Mouse (Mus musculus): ENCODE measurements around the gene Sms. TPM values are rescaled to one million over a fixed set of nuclear protein-coding genes. Genes with fewer than 3 reads are reported as not detected.

The Sms gene
- total and polyA plus RNA-seq, 3 experiments: 90.4 to 258 (median 180) TPM

GRCm38 (mm10) chrX:157404919-157405318 lies 87.2 kb downstream of the Sms start:
- in situ Hi-C loops (cut with MboI; ENCODE audit: low pct_ligation_motif_present, low pct_unique_long_range_greater_than_20kb, low sequenced_read_pairs) (no loop called here), dilution Hi-C loops (cut with MboI; ENCODE audit: extremely low pct_ligation_motif_present, extremely low pct_unique_long_range_greater_than_20kb, low sequenced_read_pairs) (no loop called here)
- TF ChIP-seq ZMIZ1 (IDR thresholded peaks at IDR 0.05; ENCODE audit: low read depth, low read length) (no peak), EP300 (IDR thresholded peaks at IDR 0.05; ENCODE audit: low read length) (no peak), TCF12 (IDR thresholded peaks at IDR 0.05; ENCODE audit: low read depth, low read length) (no peak), MAX (IDR thresholded peaks at IDR 0.05; ENCODE audit: low read length) (no peak), NRF1 (IDR thresholded peaks at IDR 0.05; ENCODE audit: low read depth, low read length) (no peak), POLR2A (IDR thresholded peaks at IDR 0.05; ENCODE audit: low read depth, low read length) (no peak), MAZ (IDR thresholded peaks at IDR 0.05; ENCODE audit: low read depth, low read length) (no peak), TBP (conservative IDR thresholded peaks at IDR 0.05; ENCODE audit: low read depth, low read length) (no peak), JUND (conservative IDR thresholded peaks at IDR 0.05; ENCODE audit: low read depth, low read length) (no peak), UBTF (IDR thresholded peaks at IDR 0.05; ENCODE audit: low read depth, low read length) (no peak), CTCF (conservative IDR thresholded peaks at IDR 0.05 in 1 of 2, IDR thresholded peaks at IDR 0.05 in 1 of 2; ENCODE audit: low read depth in 2 of 2, low read length in 2 of 2) (no peak), RCOR1 (conservative IDR thresholded peaks at IDR 0.05; ENCODE audit: low read depth, low read length) (no peak), ZNF384 (IDR thresholded peaks at IDR 0.05; ENCODE audit: low read depth, low read length) (no peak), MAFK (IDR thresholded peaks at IDR 0.05; ENCODE audit: insufficient replicate concordance, low read length) (no peak), E2F4 (IDR thresholded peaks at IDR 0.05; ENCODE audit: insufficient replicate concordance, low read depth, low read length) (no peak)
- Histone ChIP-seq H3K27ac (ENCODE audit: insufficient read depth, low read depth) (no peak overlapping the region), H3K79me2 (replicated peaks; ENCODE audit: control insufficient read depth, extremely low read depth, insufficient read depth, poor library complexity, severe bottlenecking) (no peaks in the 10 kb centered on the region), H3K9ac (ENCODE audit: insufficient read depth, low read depth) (no peak overlapping the region), H3K9me3 (replicated peaks; ENCODE audit: low read length) (no peaks in the 10 kb centered on the region), H3K4me2 (ENCODE audit: insufficient read depth, low read depth, poor library complexity, severe bottlenecking) (no peak overlapping the region), H3K36me3 (replicated peaks in 1 of 2; ENCODE audit: control insufficient read depth in 1 of 2, insufficient read depth in 1 of 2, low read length in 1 of 2) (no peaks in the 10 kb centered on the region), H3K4me1 (ENCODE audit: control insufficient read depth in 1 of 2, insufficient read depth in 2 of 2) (no peaks in the 10 kb centered on the region), H3K4me3 (replicated peaks in 1 of 3; ENCODE audit: low read depth in 2 of 3, low read length in 2 of 3, poor library complexity in 1 of 3) (no peak overlapping the region), H3K27me3 (replicated peaks) (no peaks in the 10 kb centered on the region)
- DNase-seq (ENCODE audit: extremely low read depth): no peak

Other genes with a start within 250 kb of the Sms start
- gene Phex, start 77.0 kb downstream of the Sms start, total RNA-seq (2012; rRNA removed): 0.08 and 0.17 TPM in 2 replicates
- gene Phex, start 77.0 kb downstream of the Sms start, total RNA-seq (2014; rRNA removed): 0.04 and 0.07 TPM in 2 replicates
- 0.07 and 0.09 TPM in 2 replicates for gene Phex, start 77.0 kb downstream of the Sms start, polyA plus RNA-seq (2012; ENCODE audit: insufficient read length, low read depth)
- gene Yy2, start 76.7 kb upstream of the Sms start, total RNA-seq (2012; rRNA removed): 1.8 TPM in 2 replicates
- gene Yy2, start 76.7 kb upstream of the Sms start, total RNA-seq (2014; rRNA removed): 7.2 and 7.5 TPM in 2 replicates
- gene Yy2, start 76.7 kb upstream of the Sms start, polyA plus RNA-seq (2012; ENCODE audit: insufficient read length, low read depth): 0.40 TPM in 1 of 2 replicates, not detected in the other
- gene Mbtps2, start 106.4 kb upstream of the Sms start, total RNA-seq (2012; rRNA removed): 5.8 and 6.0 TPM in 2 replicates
- gene Mbtps2, start 106.4 kb upstream of the Sms start, total RNA-seq (2014; rRNA removed): 11.4 and 12.4 TPM in 2 replicates
- 24.2 and 30.2 TPM in 2 replicates for gene Mbtps2, start 106.4 kb upstream of the Sms start, polyA plus RNA-seq (2012; ENCODE audit: insufficient read length, low read depth)
- not detected in 2 replicates for gene Smpx, start 206.6 kb upstream of the Sms start, total RNA-seq (2012; rRNA removed)
- not detected in 2 replicates for gene Smpx, start 206.6 kb upstream of the Sms start, total RNA-seq (2014; rRNA removed)
- gene Smpx, start 206.6 kb upstream of the Sms start, polyA plus RNA-seq (2012; ENCODE audit: insufficient read length, low read depth): not detected in 2 replicates